Mouse (Mus musculus): Measurements from ENCODE around the gene Tm9sf1.

DNA sequence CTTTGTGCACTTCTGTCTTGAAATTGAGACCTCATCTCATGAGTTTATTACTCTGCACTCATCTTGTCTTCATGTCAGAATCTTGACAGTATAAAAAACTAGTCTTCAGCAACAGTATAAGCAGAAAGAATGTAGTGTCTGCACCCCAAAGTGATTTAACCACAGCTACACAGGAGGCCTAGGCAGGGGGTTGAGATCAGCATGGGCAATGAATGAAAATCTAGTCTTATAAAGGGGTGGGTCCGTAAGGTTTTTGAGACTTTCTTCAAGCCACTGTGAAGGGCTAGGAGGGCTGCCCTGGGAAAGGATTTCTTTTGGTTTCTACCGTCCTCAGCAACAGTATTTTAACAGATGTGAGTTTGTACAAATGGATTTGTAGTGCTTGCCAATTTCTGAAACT lies 17.0 kb upstream of the Tm9sf1 start:
- TF ChIP-seq POLR2A (IDR thresholded peaks at IDR 0.05; ENCODE audit: control insufficient read depth, extremely low read depth, insufficient read depth, low read length, poor library complexity) (no peak), CTCF (IDR thresholded peaks at IDR 0.05; ENCODE audit: borderline replicate concordance, control insufficient read depth, extremely low read depth, insufficient read depth, low read length, poor library complexity) (no peak)
